16 mouse cellular contexts compared by ENCODE assay signal in genomic region chr8:51254109-51254508, GRCm38 (mm10).
"Had no signal": no experiment of that assay in that cellular context is flagged by ENCODE, and none has a peak within 500 bp of the region (broad histone marks: within the 10 kb centered on the region; RNA-seq: fewer than 3 reads in every experiment).

No protein-coding gene starts in this region.

- H3K4me2 ChIP-seq: neural tube, embryonic 13.5 days; neural tube, embryonic 15.5 days; stomach, embryonic 15.5 days had no signal

- H3K4me3 ChIP-seq: neural tube, embryonic 13.5 days; neural tube, embryonic 15.5 days; stomach, embryonic 15.5 days had no signal

- H3K27me3 ChIP-seq: neural tube, embryonic 13.5 days; neural tube, embryonic 15.5 days; stomach, embryonic 15.5 days had no signal

- H3K36me3 ChIP-seq: neural tube, embryonic 13.5 days; neural tube, embryonic 15.5 days; stomach, embryonic 15.5 days had no signal

- H3K9ac ChIP-seq: neural tube, embryonic 13.5 days; neural tube, embryonic 15.5 days; stomach, embryonic 15.5 days had no signal

- H3K4me1 ChIP-seq: neural tube, embryonic 13.5 days; neural tube, embryonic 15.5 days; stomach, embryonic 15.5 days had no signal

- H3K9me3 ChIP-seq: neural tube, embryonic 13.5 days; neural tube, embryonic 15.5 days; stomach, embryonic 15.5 days had no signal

- H3K27ac ChIP-seq: neural tube, embryonic 13.5 days; neural tube, embryonic 15.5 days; stomach, embryonic 15.5 days; stomach, postnatal 0 days had no signal

- DNase-seq: retina, postnatal 1 day; right cerebral cortex, adult 18-20 months; right cerebral cortex, postnatal 14 days; right cerebral cortex, postnatal 25 days; right cerebral cortex, postnatal 4 days; spleen, adult 18-20 months; thymus, adult 18-20 months; thymus, adult 2 months; thymus, postnatal 14 days; thymus, postnatal 25 days; thymus, postnatal 36 days; thymus, postnatal 4 days had no signal
